Mouse (Mus musculus) embryonic facial prominence, embryonic 15.5 days (tissue): Measurements from ENCODE around the gene Wbp4. TPM values are rescaled to one million over a fixed set of nuclear protein-coding genes. Genes with fewer than 3 reads are reported as not detected.

Source experiments
- ATAC-seq: fragments of 200-750 bp; cut with Nextera tagmentation; 2 replicates; pipeline ENCODE4 v1.8.0; 2017; ENCODE audit warnings: low read depth, moderate TSS enrichment; ENCODE audit not compliant: insufficient number of reproducible peaks, low FRiP score, low TSS enrichment
- H3K27ac ChIP-seq: fragments of 300-500 bp; sonication (generic); replicated peaks from 2 replicates; pipeline ENCODE4 v1.5.1; 2015; ENCODE audit warnings: mild to moderate bottlenecking, inconsistent platforms
- H3K27me3 ChIP-seq: fragments of 300-500 bp; sonication (generic); 2 replicates; pipeline ENCODE4 v1.6.1; 2015; ENCODE audit warnings: inconsistent platforms
- H3K36me3 ChIP-seq: fragments of 300-500 bp; sonication (generic); 2 replicates; pipeline ENCODE4 v1.6.1; 2015; ENCODE audit warnings: mild to moderate bottlenecking, inconsistent platforms
- H3K4me1 ChIP-seq: fragments of 300-500 bp; sonication (generic); 2 replicates; pipeline ENCODE4 v1.6.1; 2015; ENCODE audit warnings: inconsistent platforms
- H3K4me2 ChIP-seq: fragments of 300-500 bp; sonication (generic); replicated peaks from 2 replicates; pipeline ENCODE4 v1.6.1; 2015; ENCODE audit warnings: mild to moderate bottlenecking, inconsistent platforms
- H3K4me3 ChIP-seq: fragments of 300-500 bp; sonication (generic); replicated peaks from 2 replicates; pipeline ENCODE4 v1.5.1; 2015; ENCODE audit warnings: mild to moderate bottlenecking, inconsistent platforms
- H3K9ac ChIP-seq: fragments of 300-500 bp; sonication (generic); 2 replicates; pipeline ENCODE4 v1.6.1; 2015; ENCODE audit warnings: inconsistent platforms
- H3K9me3 ChIP-seq: fragments of 300-500 bp; sonication (generic); replicated peaks from 2 replicates; pipeline ENCODE4 v1.6.1; 2016; ENCODE audit warnings: inconsistent platforms
- WGBS: fragments of 180-500 bp; shearing (Covaris S2); methylation state at CpG from one replicate; pipeline ENCODE4 v1.1.7; 2015; 5-methylcytosine and 5-hydroxymethylcytosine counted together
- polyA plus RNA-seq: library from polyadenylated mRNA; unstranded; fragments of >200 nt; fragmentation: Nextera tagmentation; extraction: Ambion mirVana; gene quantifications from 2 replicates; pipeline ENCODE4 v1.2.1, GENCODE M21; 2015

Wbp4 gene
- polyA plus RNA-seq, 1 experiment from 2014 or later: 44.2 TPM

GRCm38 (mm10) chr14:79506207-79506606 lies 24.9 kb upstream of the Wbp4 start:
- ATAC-seq: no peak
- 60% methylated on average over 9 of the region's 9 CpGs for WGBS

GRCm38 (mm10) chr14:79504246-79505006 lies 23.1 kb upstream of the Wbp4 start:
- 94% methylated on average over 7 of the region's 7 CpGs for WGBS
- Histone ChIP-seq H3K9ac (no peak overlapping the region), H3K4me1 (peaks cover 7% of the 10 kb centered on the region; the same call in 1 of the 2 replicates), H3K27ac (0 out of 2 replicates have a peak overlapping the region, but pooled peaks have one; percentile 5), H3K27me3 (no peaks in the 10 kb centered on the region), H3K36me3 (0 out of 2 replicates have a peak, but pooled peaks cover 6% of the 10 kb centered on the region), H3K4me2 (no peak overlapping the region), H3K4me3 (no peak overlapping the region), H3K9me3 (no peaks in the 10 kb centered on the region)
- ATAC-seq: no peak

More at GRCm38 (mm10) chr14:79506207-79506606, 24.9 kb upstream of the Wbp4 start:
- no peaks in the 10 kb centered on the region for H3K9me3 ChIP-seq
- H3K27me3 ChIP-seq: no peaks in the 10 kb centered on the region
- H3K4me2 ChIP-seq: no peak overlapping the region
- H3K36me3 ChIP-seq: 0 out of 2 replicates have a peak, but pooled peaks cover 4% of the 10 kb centered on the region
- H3K9ac ChIP-seq: no peak overlapping the region
- H3K27ac ChIP-seq: no peak overlapping the region
- no peak overlapping the region for H3K4me3 ChIP-seq
- peaks cover 7% of the 10 kb centered on the region; the same call in 1 of the 2 replicates for H3K4me1 ChIP-seq

- H3K4me3 ChIP-seq: no peak overlapping the region
- H3K4me2 ChIP-seq: no peak overlapping the region
- peak overlapping the region; percentile 5; the same call in 1 of the 2 replicates for H3K27ac ChIP-seq
- H3K9me3 ChIP-seq: no peaks in the 10 kb centered on the region
- H3K4me1 ChIP-seq: peaks cover 7% of the 10 kb centered on the region; the same call in 1 of the 2 replicates
- no peak for ATAC-seq
- no peaks in the 10 kb centered on the region for H3K27me3 ChIP-seq
- H3K36me3 ChIP-seq: 0 out of 2 replicates have a peak, but pooled peaks cover 6% of the 10 kb centered on the region
- 42% methylated on average over 5 of the region's 5 CpGs for WGBS
- no peak overlapping the region for H3K9ac ChIP-seq
Measured at GRCm38 (mm10) chr14:79503371-79504075, 22.2 kb upstream of the Wbp4 start.

GRCm38 (mm10) chr14:79500756-79501155 lies 19.4 kb upstream of the Wbp4 start:
- H3K4me3 ChIP-seq: no peak overlapping the region
- no peak overlapping the region for H3K27ac ChIP-seq
- no peak overlapping the region for H3K9ac ChIP-seq
- no peaks in the 10 kb centered on the region for H3K9me3 ChIP-seq
- H3K4me2 ChIP-seq: no peak overlapping the region
- no peak for ATAC-seq
- H3K36me3 ChIP-seq: 0 out of 2 replicates have a peak, but pooled peaks cover 6% of the 10 kb centered on the region
- peaks cover 7% of the 10 kb centered on the region; the same call in 1 of the 2 replicates for H3K4me1 ChIP-seq
- H3K27me3 ChIP-seq: no peaks in the 10 kb centered on the region
- 76% methylated on average over 4 of the region's 4 CpGs for WGBS

GRCm38 (mm10) chr14:79499326-79499725 lies 18.0 kb upstream of the Wbp4 start:
- no peak overlapping the region for H3K9ac ChIP-seq
- ATAC-seq: no peak
- H3K36me3 ChIP-seq: 0 out of 2 replicates have a peak, but pooled peaks cover 6% of the 10 kb centered on the region
- H3K4me2 ChIP-seq: no peak overlapping the region
- no peaks in the 10 kb centered on the region for H3K27me3 ChIP-seq
- WGBS: 71% methylated on average over 9 of the region's 9 CpGs
- no peaks in the 10 kb centered on the region for H3K9me3 ChIP-seq
- H3K4me3 ChIP-seq: no peak overlapping the region
- peaks cover 7% of the 10 kb centered on the region; the same call in 1 of the 2 replicates for H3K4me1 ChIP-seq
- H3K27ac ChIP-seq: no peak overlapping the region

GRCm38 (mm10) chr14:79494349-79494748 lies 13.0 kb upstream of the Wbp4 start:
- Histone ChIP-seq H3K36me3 (0 out of 2 replicates have a peak, but pooled peaks cover 4% of the 10 kb centered on the region), H3K4me2 (no peak overlapping the region), H3K4me1 (no peaks in the 10 kb centered on the region), H3K9me3 (no peaks in the 10 kb centered on the region), H3K9ac (no peak overlapping the region), H3K27me3 (no peaks in the 10 kb centered on the region), H3K27ac (no peak overlapping the region), H3K4me3 (no peak overlapping the region)
- WGBS: 55% methylated on average over 6 of the region's 6 CpGs
- no peak for ATAC-seq

- no peaks in the 10 kb centered on the region for H3K27me3 ChIP-seq
- ATAC-seq: no peak
- WGBS: 70% methylated on average over 3 of the region's 3 CpGs
Measured at GRCm38 (mm10) chr14:79490246-79490645, 8.9 kb upstream of the Wbp4 start.

GRCm38 (mm10) chr14:79489150-79489549 lies 7.8 kb upstream of the Wbp4 start:
- WGBS: 76% methylated on average over 12 of the region's 12 CpGs
- Histone ChIP-seq H3K9me3 (no peaks in the 10 kb centered on the region), H3K4me2 (no peak overlapping the region), H3K4me3 (no peak overlapping the region), H3K36me3 (0 out of 2 replicates have a peak, but pooled peaks cover 4% of the 10 kb centered on the region), H3K27me3 (no peaks in the 10 kb centered on the region), H3K9ac (no peak overlapping the region), H3K4me1 (peaks cover 31% of the 10 kb centered on the region), H3K27ac (no peak overlapping the region)
- no peak for ATAC-seq

More at GRCm38 (mm10) chr14:79490246-79490645, 8.9 kb upstream of the Wbp4 start:
- no peak overlapping the region for H3K27ac ChIP-seq
- no peak overlapping the region for H3K4me3 ChIP-seq
- 0 out of 2 replicates have a peak, but pooled peaks cover 4% of the 10 kb centered on the region for H3K36me3 ChIP-seq
- H3K9me3 ChIP-seq: no peaks in the 10 kb centered on the region
- H3K4me1 ChIP-seq: peaks cover 25% of the 10 kb centered on the region
- H3K9ac ChIP-seq: no peak overlapping the region
- H3K4me2 ChIP-seq: no peak overlapping the region

GRCm38 (mm10) chr14:79488531-79488930 lies 7.2 kb upstream of the Wbp4 start:
- no peak overlapping the region for H3K4me3 ChIP-seq
- H3K36me3 ChIP-seq: 0 out of 2 replicates have a peak, but pooled peaks cover 4% of the 10 kb centered on the region
- H3K9ac ChIP-seq: no peak overlapping the region
- H3K27ac ChIP-seq: no peak overlapping the region
- H3K4me2 ChIP-seq: no peak overlapping the region
- H3K4me1 ChIP-seq: peaks cover 36% of the 10 kb centered on the region
- no peak for ATAC-seq
- H3K9me3 ChIP-seq: no peaks in the 10 kb centered on the region
- H3K27me3 ChIP-seq: no peaks in the 10 kb centered on the region
- 79% methylated on average over 9 of the region's 9 CpGs for WGBS

- H3K4me2 ChIP-seq: peak overlapping the region; percentile 56
- 6% methylated on average over 19 of the region's 19 CpGs for WGBS
- peak overlapping the region; percentile 39 for H3K4me3 ChIP-seq
- H3K9ac ChIP-seq: no peak overlapping the region
- H3K9me3 ChIP-seq: no peaks in the 10 kb centered on the region
- H3K27ac ChIP-seq: peak overlapping the region; percentile 44
- ATAC-seq: no peak
- no peaks in the 10 kb centered on the region for H3K27me3 ChIP-seq
- H3K4me1 ChIP-seq: peaks cover 45% of the 10 kb centered on the region
- H3K36me3 ChIP-seq: 0 out of 2 replicates have a peak, but pooled peaks cover 4% of the 10 kb centered on the region
Measured at GRCm38 (mm10) chr14:79486993-79487731, 5.8 kb upstream of the Wbp4 start.
